Mouse (Mus musculus) gastrocnemius, postnatal 10 days (tissue): ENCODE data around the gene Fam126b. TPM values are rescaled to one million over a fixed set of nuclear protein-coding genes. Genes with fewer than 3 reads are reported as not detected.
"Not testable (repeated sequence)": the region's sequence is repeated elsewhere in the genome, so short reads cannot be mapped to it uniquely, and the experiment has no call there.

Source experiments
- DNase-seq: peaks from one replicate; pipeline ENCODE4 v3.0.0; 2021; ENCODE audit warnings: mixed read lengths
- total RNA-seq, 2 experiments: library from RNA; stranded (reverse); gene quantifications; 2 replicates each; pipeline ENCODE4 v1.2.3; 2021

Fam126b gene
- total RNA-seq, 2 experiments from 2014 or later: 6.0 to 13.3 TPM

DNA sequence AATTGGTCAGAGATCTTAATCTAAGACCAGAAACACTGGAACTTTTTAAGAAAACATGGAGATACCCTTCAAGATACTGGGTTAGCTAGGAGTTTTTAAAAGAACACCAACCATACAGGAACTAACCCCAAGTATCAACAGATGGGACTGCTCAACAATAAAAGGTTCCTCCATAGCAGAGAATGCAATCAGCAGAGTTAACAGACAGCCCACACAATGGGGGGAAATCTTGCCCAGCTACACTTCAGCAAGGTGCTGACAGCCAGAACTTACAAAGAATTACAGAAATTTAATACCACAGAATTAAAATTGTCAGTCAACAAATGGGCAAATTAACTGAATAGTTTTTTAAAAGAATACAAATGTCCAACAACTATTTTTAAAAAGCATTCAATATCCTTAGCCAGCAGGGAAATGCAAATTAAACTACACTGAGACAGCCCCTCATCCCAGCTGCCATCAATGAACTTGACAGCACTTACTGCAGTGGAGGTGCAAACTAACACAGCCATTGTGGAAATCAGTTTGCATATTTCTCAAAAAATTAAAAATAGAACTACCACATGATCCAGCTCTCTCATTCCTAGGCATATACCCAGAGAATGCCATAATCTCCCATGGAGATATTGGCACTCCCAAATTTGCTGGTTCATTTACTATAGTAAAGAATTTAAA lies 17.5 kb downstream of the Fam126b start:
- DNase-seq: no peak

DNA sequence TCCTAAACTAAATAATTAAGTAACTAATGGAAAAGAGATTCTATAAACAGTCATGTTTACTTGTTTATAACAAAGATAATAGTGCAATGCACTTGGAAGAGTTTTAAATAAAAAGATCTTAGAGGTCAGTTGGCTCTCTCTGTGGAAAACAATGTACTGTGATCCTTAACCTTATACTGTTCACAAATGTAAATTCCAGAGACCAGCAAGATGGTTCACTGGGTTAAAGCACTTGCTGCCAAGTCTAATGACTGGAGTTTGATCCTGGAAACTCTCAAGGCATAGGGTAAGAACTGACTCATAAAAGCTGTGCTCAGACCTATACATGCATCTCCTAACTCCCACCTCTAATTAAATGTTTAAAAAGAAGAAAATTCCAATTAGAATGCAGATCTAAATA lies 19.5 kb downstream of the Fam126b start:
- DNase-seq: no peak

DNA sequence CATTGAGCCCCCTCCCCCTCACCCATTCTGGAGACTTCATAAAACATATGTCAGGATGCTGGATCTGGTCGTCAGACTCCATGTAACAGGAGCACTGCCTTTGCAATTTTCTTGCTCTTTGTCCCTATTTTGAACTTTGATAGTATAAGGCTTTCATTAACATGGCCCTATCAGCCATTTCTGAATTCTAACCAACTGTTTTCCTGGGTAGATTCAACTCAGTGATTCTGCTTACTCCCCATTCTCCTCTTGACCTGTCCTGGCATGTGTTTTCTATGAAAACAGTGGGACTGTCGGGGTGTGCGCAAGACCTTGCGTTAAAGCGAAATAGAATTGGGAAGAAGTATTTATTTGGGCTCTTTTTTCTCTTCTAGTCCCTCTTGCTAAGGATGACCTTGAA lies 21.1 kb downstream of the Fam126b start:
- no peak for DNase-seq

DNA sequence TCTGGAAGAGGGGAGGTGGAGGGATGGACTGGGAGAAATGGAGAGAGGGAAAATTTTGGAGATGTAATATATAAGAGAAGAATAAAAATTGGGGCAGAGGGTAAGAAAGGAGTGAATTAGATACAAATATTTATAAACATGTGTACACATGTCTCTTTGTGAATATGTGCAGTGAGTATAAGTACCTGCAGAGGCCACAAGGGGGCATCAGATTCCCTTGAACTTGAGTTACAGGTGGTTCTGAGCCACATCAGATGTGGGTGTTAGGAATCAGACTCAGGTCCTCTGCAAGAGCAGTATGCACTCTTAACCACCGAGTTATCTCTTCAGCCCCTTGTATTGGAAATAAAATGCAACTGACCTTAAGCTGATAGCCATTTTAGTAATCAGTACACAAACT lies 23.7 kb downstream of the Fam126b start:
- peak; percentile 44 for DNase-seq

DNA sequence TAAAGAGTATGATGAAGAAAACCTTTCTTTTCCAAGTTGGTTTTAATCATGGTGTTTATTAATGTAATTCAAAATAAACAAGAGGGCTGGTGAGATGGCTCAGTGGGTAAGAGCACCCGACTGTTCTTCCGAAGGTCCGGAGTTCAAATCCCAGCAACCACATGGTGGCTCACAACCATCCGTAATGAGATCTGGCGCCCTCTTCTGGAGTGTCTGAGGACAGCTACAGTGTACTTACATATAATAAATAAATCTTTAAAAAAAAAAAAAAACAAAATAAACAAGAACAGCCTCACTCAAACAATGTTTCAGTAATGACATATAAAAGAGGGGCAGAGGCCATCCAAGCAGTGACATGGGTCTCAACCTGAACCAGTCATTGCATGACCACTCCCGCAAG lies 25.8 kb downstream of the Fam126b start:
- not testable (repeated sequence) for DNase-seq

DNA sequence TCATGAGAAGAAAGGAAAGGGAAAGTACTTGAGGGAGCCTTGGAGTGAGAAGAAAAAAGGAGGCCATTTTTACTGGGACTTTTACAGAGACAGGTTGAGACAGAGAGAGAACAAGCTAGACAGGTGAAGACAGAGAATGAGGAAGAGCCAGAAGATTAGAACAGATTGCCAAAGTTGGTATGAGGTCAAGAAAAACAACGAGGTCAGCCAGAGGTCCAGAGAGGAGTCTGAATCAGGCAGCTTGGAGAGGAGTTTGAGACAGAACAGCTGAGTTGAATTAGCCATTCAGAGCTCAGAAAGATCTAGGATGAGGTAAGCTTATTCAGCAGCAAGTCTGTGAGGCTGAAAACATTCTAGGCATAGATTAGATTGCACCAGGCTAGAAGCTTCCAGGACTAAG lies 44.7 kb downstream of the Fam126b start:
- no peak for DNase-seq

DNA sequence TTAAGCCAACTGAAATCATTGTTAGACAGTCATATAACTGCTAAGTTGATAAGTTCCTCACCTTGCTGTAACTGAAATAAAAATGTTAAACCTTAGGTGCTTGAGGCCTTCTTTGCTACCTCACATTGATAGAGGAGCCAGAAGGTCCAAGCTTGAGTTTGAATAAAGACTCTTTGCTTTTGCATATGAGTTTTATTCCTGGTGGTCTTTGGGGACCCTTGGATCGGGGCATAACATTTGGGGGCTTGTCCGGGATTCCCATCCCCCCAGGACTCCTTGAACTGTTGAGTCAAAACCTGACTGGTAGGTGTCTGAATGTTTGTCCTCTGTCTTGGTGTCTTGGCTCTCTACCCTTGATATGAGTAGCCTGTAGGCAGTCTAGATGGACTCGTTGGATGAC lies 78.9 kb downstream of the Fam126b start:
- no peak for DNase-seq

DNA sequence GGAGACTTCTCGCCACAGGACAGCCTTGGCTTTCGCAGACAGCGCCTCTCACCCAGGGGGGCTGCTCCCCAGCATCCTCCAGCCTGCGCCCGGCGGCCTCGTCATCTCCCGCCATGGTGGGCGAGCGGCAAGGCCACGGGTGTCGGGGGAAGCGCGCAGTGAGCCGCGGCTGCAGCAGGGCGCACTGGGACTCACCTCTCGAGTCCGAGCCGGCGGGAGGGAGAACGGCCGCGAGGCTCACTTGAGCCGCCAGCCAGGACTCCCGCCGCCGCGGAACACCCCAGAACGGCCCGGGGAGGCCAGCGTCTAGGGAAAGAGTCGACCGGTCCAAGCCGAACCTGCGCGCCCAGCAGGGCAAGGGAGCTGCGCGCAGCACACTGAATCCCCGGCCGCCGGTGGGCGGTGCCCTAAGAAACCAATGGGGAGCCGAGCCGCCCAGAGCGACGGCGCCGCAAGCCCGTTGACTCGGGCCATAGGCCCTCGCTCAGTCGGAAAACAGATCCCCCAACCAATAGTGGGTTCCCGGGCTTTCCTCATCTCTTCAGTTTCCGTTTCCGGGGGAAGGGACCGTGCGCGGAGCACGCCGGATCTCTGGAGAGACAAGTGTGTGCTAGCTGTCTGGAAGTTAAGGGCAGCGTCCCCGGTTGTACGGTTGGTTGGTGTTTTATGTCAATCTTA lies 81.4 kb downstream of the Fam126b start, which contains the start of gene Orc2:
Gene Orc2 (minus strand): TSS at position 533 of the 678 bp plus-strand sequence.
- peak; percentile 90 for DNase-seq

DNA sequence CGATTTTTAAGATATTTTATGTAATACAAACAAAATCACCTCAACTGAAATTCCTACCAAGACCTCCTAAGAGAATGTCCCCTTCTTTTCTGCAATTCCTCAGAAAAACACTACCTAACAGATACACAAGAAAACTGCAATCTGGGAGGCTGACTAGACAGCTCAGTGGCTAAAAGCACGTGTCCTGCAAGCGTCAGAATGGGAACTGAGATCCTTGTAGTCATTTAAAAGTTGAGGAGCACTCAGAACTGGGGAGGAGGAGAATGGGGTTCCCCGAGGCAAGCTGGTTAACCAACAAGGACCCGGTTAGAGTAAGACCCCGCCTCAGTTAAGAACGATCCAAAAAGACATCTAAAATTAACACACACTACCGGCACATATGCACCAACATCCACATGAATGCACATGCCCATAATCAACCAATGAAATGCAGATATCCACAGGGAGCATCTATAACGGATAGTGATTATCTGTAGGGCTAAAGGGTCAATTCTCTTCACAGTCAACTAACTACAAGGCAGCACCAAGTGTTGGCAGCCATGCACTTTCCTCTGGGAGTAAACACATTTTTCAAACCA lies 82.2 kb downstream of the Fam126b start:
- no peak for DNase-seq

DNA sequence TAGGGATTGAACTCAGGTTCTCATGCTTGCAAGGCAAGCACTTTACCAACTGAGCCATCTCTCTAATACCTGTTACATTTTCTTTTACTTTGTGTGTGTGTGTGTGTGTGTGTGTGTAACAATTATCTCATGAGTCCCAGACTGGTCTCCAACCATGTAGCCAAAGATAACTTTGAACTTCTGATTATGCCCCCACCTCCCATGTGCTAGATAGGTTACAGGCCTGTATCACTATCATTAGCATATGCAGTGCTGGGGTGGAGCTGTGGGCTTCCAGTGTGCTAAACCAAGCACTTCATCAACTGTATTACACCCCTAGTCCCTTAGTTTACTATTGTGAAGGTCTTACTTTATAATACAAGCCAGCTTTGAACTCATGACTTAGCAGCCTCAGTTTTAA lies 83.0 kb downstream of the Fam126b start:
- DNase-seq: no peak

DNA sequence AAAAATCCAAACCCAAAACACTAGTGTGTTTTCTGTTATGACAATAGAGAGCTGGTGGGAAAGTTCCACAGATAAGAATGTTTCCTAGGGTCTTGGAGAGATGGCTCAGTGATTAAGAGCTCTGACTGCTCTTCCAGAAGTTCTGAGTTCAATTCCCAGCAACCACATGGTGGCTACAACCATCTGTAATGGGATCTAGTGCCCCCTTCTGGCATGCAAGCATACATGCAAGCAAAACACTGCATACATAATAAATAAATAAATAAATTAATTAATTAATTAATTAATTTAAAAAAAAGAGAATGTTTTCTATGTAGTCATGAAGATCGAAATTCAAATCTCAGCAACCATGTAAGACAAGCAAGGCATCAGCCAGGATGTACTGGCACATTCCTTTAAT lies 87.4 kb downstream of the Fam126b start:
- DNase-seq: no peak

DNA sequence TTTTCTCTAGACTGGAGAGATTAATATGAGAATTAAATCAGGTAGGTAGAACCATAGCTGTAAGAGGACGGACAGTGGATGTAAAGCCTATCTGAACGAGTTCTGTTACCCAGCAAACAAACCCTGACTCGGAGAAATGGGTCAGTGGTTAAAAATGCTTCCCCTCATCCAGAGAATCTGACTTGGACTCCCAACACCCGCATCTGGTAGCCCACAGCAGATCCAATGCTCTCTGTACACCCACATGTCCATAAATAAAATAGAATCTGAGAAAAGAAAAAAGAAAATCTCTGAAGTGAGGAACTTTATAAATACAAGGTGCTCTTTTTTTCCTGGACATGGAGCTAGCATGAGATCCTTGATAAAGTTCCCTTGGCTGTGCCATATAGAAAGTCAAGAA lies 88.4 kb downstream of the Fam126b start:
- DNase-seq: no peak

DNA sequence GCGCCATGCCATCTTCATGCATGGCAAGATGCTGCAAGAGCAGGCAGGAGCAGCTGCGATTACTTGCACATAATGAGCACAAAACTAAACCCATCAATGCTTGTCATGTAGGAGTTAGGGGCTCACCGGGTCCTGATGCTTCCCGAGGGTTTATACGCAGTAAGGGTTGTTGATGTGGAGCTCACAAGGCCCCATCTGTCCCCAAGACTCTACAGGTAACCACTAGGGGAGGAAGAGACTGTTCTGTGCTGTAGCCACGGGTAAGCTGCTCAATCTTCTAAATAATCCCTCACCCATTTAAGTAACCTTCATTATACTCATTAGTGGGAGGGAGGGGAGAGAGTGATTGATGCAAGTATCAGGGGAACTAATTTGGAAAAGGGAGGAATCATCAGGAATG lies 90.5 kb downstream of the Fam126b start:
- no peak for DNase-seq

DNA sequence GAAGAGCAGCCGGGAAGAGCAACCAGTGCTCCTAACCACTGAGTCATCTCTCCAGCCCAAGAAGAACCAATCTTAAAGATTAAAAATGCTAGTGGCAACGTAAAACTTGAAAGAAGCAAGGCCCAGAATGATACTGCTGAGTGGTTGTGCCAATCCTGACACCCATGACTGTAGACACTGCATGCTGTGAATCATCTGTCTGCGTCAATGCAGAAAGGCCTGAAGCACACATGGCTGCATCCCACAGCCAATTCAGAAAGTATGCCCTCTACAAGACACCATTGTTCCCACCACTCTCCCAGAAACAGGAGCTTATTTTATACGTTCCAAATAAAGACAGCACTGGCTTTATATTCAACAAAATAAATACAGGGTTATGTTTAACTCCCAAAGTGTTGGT lies 103.5 kb downstream of the Fam126b start:
- no peak for DNase-seq

DNA sequence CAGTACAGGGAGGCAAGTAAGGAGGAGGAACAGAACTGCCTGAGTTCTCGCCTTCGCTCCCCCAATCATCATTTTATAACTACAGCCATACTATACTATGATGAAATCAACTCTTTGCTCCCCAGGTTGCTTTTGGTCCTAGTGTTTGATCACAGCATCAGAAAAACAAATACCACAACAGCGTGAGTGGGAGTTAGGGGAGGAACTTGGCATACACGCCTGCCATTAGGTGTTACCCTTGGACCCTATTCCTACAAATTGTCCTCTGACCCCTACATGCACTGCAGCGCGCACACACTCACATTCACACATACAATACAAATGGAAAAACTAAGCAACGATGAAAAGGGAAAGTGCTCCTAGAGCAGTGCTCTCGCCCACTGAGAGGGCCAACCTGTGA lies 110.5 kb downstream of the Fam126b start:
- DNase-seq: no peak

Other genes starting within 250 kb of the Fam126b start
- 100 to 1,000 TPM in 1 of 2 experiments, 10 to 100 TPM in 1; 91.1 to 104 TPM for gene Bzw1, start 193.4 kb downstream of the Fam126b start, total RNA-seq
- 10 to 100 TPM; 46.2 to 80.4 TPM for gene Clk1, start 162.3 kb downstream of the Fam126b start, total RNA-seq
- gene Nif3l1, start 141.2 kb downstream of the Fam126b start, total RNA-seq: 10 to 100 TPM; 10.5 to 11.4 TPM
- 10 to 100 TPM; 18.7 to 23.1 TPM for gene Ppil3, start 140.8 kb downstream of the Fam126b start, total RNA-seq
- gene Orc2, start 81.2 kb downstream of the Fam126b start, total RNA-seq: 10 to 100 TPM; 12.8 to 14.4 TPM
- 100 to 1,000 TPM; 147 to 172 TPM for gene Ndufb3, start 61 bp upstream of the Fam126b start, total RNA-seq
- not detected for gene Als2cr12, start 109.7 kb upstream of the Fam126b start, total RNA-seq
- 10 to 100 TPM; 48.9 to 51.4 TPM for gene Cflar, start 125.2 kb upstream of the Fam126b start, total RNA-seq
- 10 to 100 TPM in 1 of 2 experiments, 1 to 10 TPM in 1; 8.9 to 14.0 TPM for gene Casp8, start 209.1 kb upstream of the Fam126b start, total RNA-seq